ENCODE assay signal across 16 mouse cellular contexts in genomic region chr6:129559641-129560027, GRCm38 (mm10). TPM values are rescaled to one million over a fixed set of nuclear protein-coding genes. Genes with fewer than 3 reads are reported as not detected.
DNase-seq lines count a peak whose midpoint lies in the region; ATAC-seq and TF ChIP-seq lines count a peak whose summit lies in the region.
"Had no signal": no experiment of that assay in that cellular context is flagged by ENCODE, and none has a peak within 500 bp of the region (broad histone marks: within the 10 kb centered on the region; RNA-seq: fewer than 3 reads in every experiment).

No protein-coding gene starts in this region.

- H3K4me1 ChIP-seq in neural tube, embryonic 12.5 days: no peaks in the 10 kb centered on the region
- no peaks in the 10 kb centered on the region for H3K4me1 ChIP-seq in liver, postnatal 0 days (ENCODE audit: insufficient read depth)
- H3K4me1 ChIP-seq: embryonic facial prominence, embryonic 12.5 days; limb, embryonic 13.5 days had no signal

- DNase-seq in cerebellum, postnatal 10 days: no peak
- no peak for DNase-seq in neural tube, embryonic 10.5 days (ENCODE audit: extremely low spot score, low spot score)
- DNase-seq in urinary bladder, adult 18-20 months (ENCODE audit: low spot score in 2 of 2): no peak
- no peak for DNase-seq in embryo, embryonic 10 days (ENCODE audit: low spot score)
- DNase-seq in liver, postnatal 0 days: no peak

- no peak overlapping the region for H3K9ac ChIP-seq in neural tube, embryonic 12.5 days
- H3K9ac ChIP-seq in liver, postnatal 0 days (replicated peaks): no peak overlapping the region
- H3K9ac ChIP-seq: embryonic facial prominence, embryonic 12.5 days; limb, embryonic 13.5 days had no signal

- no peaks in the 10 kb centered on the region for H3K9me3 ChIP-seq in neural tube, embryonic 12.5 days
- no peaks in the 10 kb centered on the region for H3K9me3 ChIP-seq in liver, postnatal 0 days (ENCODE audit: low read length)
- H3K9me3 ChIP-seq: embryonic facial prominence, embryonic 12.5 days; limb, embryonic 13.5 days had no signal

- 0 out of 2 replicates have a peak, but pooled peaks have one; percentile 26 for ATAC-seq in cerebellum, adult (ENCODE audit: insufficient number of reproducible peaks, low FRiP score, low TSS enrichment)
- 0 out of 2 replicates have a peak, but pooled peaks have one; percentile 26 for ATAC-seq in neural tube, embryonic 12.5 days (ENCODE audit: low FRiP score, low read depth)
- ATAC-seq in megakaryocyte-erythroid progenitor cell, adult 5-6 weeks (replicated peaks; ENCODE audit: low FRiP score, low TSS enrichment, poor library complexity, severe bottlenecking): 0 out of 2 replicates have a peak, but pooled peaks have one; percentile 1
- no peak for ATAC-seq in liver, postnatal 0 days

- TF ChIP-seq CTCF in liver, postnatal 0 days (IDR thresholded peaks at IDR 0.05; ENCODE audit: low read depth): no peak

- no peak for TF ChIP-seq EP300 in liver, postnatal 0 days (IDR thresholded peaks at IDR 0.05; ENCODE audit: low read depth)

- no peaks in the 10 kb centered on the region for H3K36me3 ChIP-seq in neural tube, embryonic 12.5 days
- no peaks in the 10 kb centered on the region for H3K36me3 ChIP-seq in liver, postnatal 0 days (replicated peaks; ENCODE audit: insufficient read depth, low read length)
- H3K36me3 ChIP-seq: embryonic facial prominence, embryonic 12.5 days; limb, embryonic 13.5 days had no signal

- no peak overlapping the region for H3K4me3 ChIP-seq in neural tube, embryonic 12.5 days
- H3K4me3 ChIP-seq in liver, postnatal 0 days (ENCODE audit: low read depth, low read length): no peak overlapping the region
- H3K4me3 ChIP-seq: embryonic facial prominence, embryonic 12.5 days; left cerebral cortex, adult 2 months; limb, embryonic 13.5 days had no signal

- no peak overlapping the region for H3K27ac ChIP-seq in neural tube, embryonic 12.5 days
- no peak overlapping the region for H3K27ac ChIP-seq in liver, postnatal 0 days (ENCODE audit: low read depth)
- H3K27ac ChIP-seq: embryonic facial prominence, embryonic 12.5 days; left cerebral cortex, adult 2 months; limb, embryonic 13.5 days; macrophage had no signal

- H3K4me2 ChIP-seq in neural tube, embryonic 12.5 days (replicated peaks): no peak overlapping the region
- H3K4me2 ChIP-seq in liver, postnatal 0 days (ENCODE audit: low read depth, low read length): no peak overlapping the region
- H3K4me2 ChIP-seq: embryonic facial prominence, embryonic 12.5 days; limb, embryonic 13.5 days had no signal

- no peaks in the 10 kb centered on the region for H3K27me3 ChIP-seq in neural tube, embryonic 12.5 days (replicated peaks)
- no peaks in the 10 kb centered on the region for H3K27me3 ChIP-seq in liver, postnatal 0 days (ENCODE audit: insufficient read depth, low read length)
- H3K27me3 ChIP-seq: embryonic facial prominence, embryonic 12.5 days; limb, embryonic 13.5 days had no signal

- WGBS in neural tube, embryonic 12.5 days: 59% methylated on average over 4 of the region's 4 CpGs
- 54% methylated on average over 4 of the region's 4 CpGs for WGBS in liver, postnatal 0 days (ENCODE audit: insufficient replicate concordance)

RNA-seq across cellular contexts. Expression of gene Klre1, which starts 18.1 kb away (rescaled TPM):
- polyA plus RNA-seq in neural tube, embryonic 12.5 days (2016; fragmentation: Nextera tagmentation; extraction: Ambion mirVana): not detected in 2 replicates
- total RNA-seq in megakaryocyte-erythroid progenitor cell, adult 5-6 weeks (2014; fragmentation: Nextera tagmentation): 0.30 and 1.1 TPM in 2 replicates
- total RNA-seq in megakaryocyte-erythroid progenitor cell, adult 5-6 weeks (2017): 0.53 and 5.0 TPM in 2 replicates
- 0.45 and 0.60 TPM in 2 replicates for polyA plus RNA-seq in liver, postnatal 0 days (2015; fragmentation: Nextera tagmentation; extraction: Ambion mirVana)
- total RNA-seq: heart, postnatal 10 days; left cerebral cortex, adult 2 months had no signal
- polyA plus RNA-seq: embryonic facial prominence, embryonic 12.5 days; limb, embryonic 13.5 days; macrophage; Patski had no signal

RNA-seq across cellular contexts. Expression of gene Gabarapl1, which starts 26.7 kb away (rescaled TPM):
- 115 and 119 TPM in 2 replicates for polyA plus RNA-seq in neural tube, embryonic 12.5 days (2016; fragmentation: Nextera tagmentation; extraction: Ambion mirVana)
- total RNA-seq in megakaryocyte-erythroid progenitor cell, adult 5-6 weeks (2014; fragmentation: Nextera tagmentation): 43.0 and 58.9 TPM in 2 replicates
- total RNA-seq in megakaryocyte-erythroid progenitor cell, adult 5-6 weeks (2017): 68.8 and 97.4 TPM in 2 replicates
- polyA plus RNA-seq in liver, postnatal 0 days (2015; fragmentation: Nextera tagmentation; extraction: Ambion mirVana): 37.3 and 38.5 TPM in 2 replicates

RNA-seq across cellular contexts. Expression of gene Klrd1, which starts 31.9 kb away (rescaled TPM):
- polyA plus RNA-seq in neural tube, embryonic 12.5 days (2016; fragmentation: Nextera tagmentation; extraction: Ambion mirVana): not detected in 2 replicates
- total RNA-seq in megakaryocyte-erythroid progenitor cell, adult 5-6 weeks (2014; fragmentation: Nextera tagmentation): 2.0 TPM in 1 of 2 replicates, not detected in the other
- total RNA-seq in megakaryocyte-erythroid progenitor cell, adult 5-6 weeks (2017): 7.4 and 28.4 TPM in 2 replicates
- polyA plus RNA-seq in liver, postnatal 0 days (2015; fragmentation: Nextera tagmentation; extraction: Ambion mirVana): 2.1 and 2.7 TPM in 2 replicates
- total RNA-seq: heart, postnatal 10 days; left cerebral cortex, adult 2 months had no signal
- polyA plus RNA-seq: embryonic facial prominence, embryonic 12.5 days; limb, embryonic 13.5 days; Patski had no signal

RNA-seq across cellular contexts. Expression of gene Tmem52b, which starts 47.3 kb away (rescaled TPM):
- not detected in 2 replicates for polyA plus RNA-seq in neural tube, embryonic 12.5 days (2016; fragmentation: Nextera tagmentation; extraction: Ambion mirVana)
- total RNA-seq in megakaryocyte-erythroid progenitor cell, adult 5-6 weeks (2014; fragmentation: Nextera tagmentation): not detected in 2 replicates
- total RNA-seq in megakaryocyte-erythroid progenitor cell, adult 5-6 weeks (2017): not detected in 2 replicates
- not detected in 2 replicates for polyA plus RNA-seq in liver, postnatal 0 days (2015; fragmentation: Nextera tagmentation; extraction: Ambion mirVana)
- total RNA-seq: heart, postnatal 10 days; left cerebral cortex, adult 2 months had no signal
- polyA plus RNA-seq: embryonic facial prominence, embryonic 12.5 days; liver, embryonic 16.5 days; macrophage; spleen, adult 2 months had no signal

RNA-seq across cellular contexts. Expression of gene Olr1, which starts 52.7 kb away (rescaled TPM):
- 0.05 TPM in 1 of 2 replicates, not detected in the other for polyA plus RNA-seq in neural tube, embryonic 12.5 days (2016; fragmentation: Nextera tagmentation; extraction: Ambion mirVana)
- not detected in 2 replicates for total RNA-seq in megakaryocyte-erythroid progenitor cell, adult 5-6 weeks (2014; fragmentation: Nextera tagmentation)
- 0.30 and 4.9 TPM in 2 replicates for total RNA-seq in megakaryocyte-erythroid progenitor cell, adult 5-6 weeks (2017)
- polyA plus RNA-seq in liver, postnatal 0 days (2015; fragmentation: Nextera tagmentation; extraction: Ambion mirVana): 0.56 and 0.70 TPM in 2 replicates
- total RNA-seq: left cerebral cortex, adult 2 months had no signal
- polyA plus RNA-seq: limb, embryonic 13.5 days; Patski had no signal
